16 mouse cellular contexts compared by ENCODE assay signal in the genomic region with DNA sequence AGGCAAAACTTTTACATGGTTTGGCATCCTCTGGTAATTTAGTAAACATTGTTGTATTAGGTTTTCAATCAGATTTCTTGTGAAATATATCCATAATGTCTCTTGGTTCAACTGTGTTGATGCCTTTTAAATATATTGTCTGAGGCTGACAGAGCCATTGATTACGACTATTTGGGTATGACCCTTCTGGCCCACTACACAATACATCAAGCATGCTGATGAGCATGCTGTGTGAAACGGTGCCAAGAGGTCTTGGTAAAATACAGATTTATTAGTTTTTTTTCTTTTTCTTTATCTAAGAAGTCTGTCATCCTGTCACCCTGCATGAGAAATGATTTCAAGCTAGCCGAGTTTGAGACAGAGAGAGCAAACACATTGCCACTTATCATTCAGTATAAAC.
"Had no signal": no experiment of that assay in that cellular context is flagged by ENCODE, and none has a peak within 500 bp of the region (broad histone marks: within the 10 kb centered on the region; RNA-seq: fewer than 3 reads in every experiment).

No protein-coding gene starts in this region.

- H3K9me3 ChIP-seq: limb, embryonic 13.5 days; midbrain, embryonic 10.5 days; midbrain, embryonic 15.5 days had no signal

- DNase-seq: kidney, adult 18-20 months; kidney, postnatal 10 days; kidney, postnatal 4 days; left cerebral cortex, postnatal 4 days; lung, adult 18-20 months; lung, postnatal 36 days; retina, postnatal 1 day; right cerebral cortex, postnatal 4 days; spleen, adult 18-20 months; thymus, adult 18-20 months; thymus, postnatal 14 days had no signal

- H3K9ac ChIP-seq: limb, embryonic 13.5 days; liver, embryonic 14.5 days; midbrain, embryonic 15.5 days had no signal

- H3K27ac ChIP-seq: layer of hippocampus, adult 2 months; limb, embryonic 13.5 days; liver, embryonic 14.5 days; midbrain, embryonic 10.5 days; midbrain, embryonic 15.5 days had no signal

- H3K4me1 ChIP-seq: limb, embryonic 13.5 days; midbrain, embryonic 10.5 days; midbrain, embryonic 15.5 days had no signal

- H3K4me3 ChIP-seq: layer of hippocampus, adult 2 months; limb, embryonic 13.5 days; midbrain, embryonic 10.5 days; midbrain, embryonic 15.5 days had no signal

- H3K27me3 ChIP-seq: limb, embryonic 13.5 days; midbrain, embryonic 15.5 days had no signal

- ATAC-seq: midbrain, embryonic 15.5 days had no signal

- H3K36me3 ChIP-seq: limb, embryonic 13.5 days; midbrain, embryonic 10.5 days; midbrain, embryonic 15.5 days had no signal

- H3K4me2 ChIP-seq: limb, embryonic 13.5 days; midbrain, embryonic 15.5 days had no signal
